Comparison of ENCODE assay signal across 8 mouse cellular contexts in genomic region chr10:22154127-22154526, GRCm38 (mm10). TPM values are rescaled to one million over a fixed set of nuclear protein-coding genes. Genes with fewer than 3 reads are reported as not detected.
DNase-seq lines count a peak whose midpoint lies in the region; ATAC-seq lines count a peak whose summit lies in the region.
"Not testable (repeated sequence)": the region's sequence is repeated elsewhere in the genome, so short reads cannot be mapped to it uniquely, and the experiment has no call there.
"Had no signal": no experiment of that assay in that cellular context is flagged by ENCODE, and none has a peak within 500 bp of the region (broad histone marks: within the 10 kb centered on the region; RNA-seq: fewer than 3 reads in every experiment).

No protein-coding gene starts in this region.

- H3K27me3 ChIP-seq in forebrain, embryonic 13.5 days, result peaks cover 88% of the 10 kb centered on the region
- H3K27me3 ChIP-seq in heart, embryonic 15.5 days, result peaks cover 78% of the 10 kb centered on the region
- H3K27me3 ChIP-seq in intestine, embryonic 14.5 days (replicated peaks; ENCODE audit: control insufficient read depth, insufficient read depth, low read length), result peaks cover 86% of the 10 kb centered on the region
- H3K27me3 ChIP-seq in limb, embryonic 13.5 days, result peaks cover 74% of the 10 kb centered on the region
- peaks cover 61% of the 10 kb centered on the region for H3K27me3 ChIP-seq in midbrain, embryonic 11.5 days (ENCODE audit: control insufficient read depth, insufficient read depth, low read length)

- ATAC-seq in forebrain, embryonic 13.5 days; heart, embryonic 15.5 days (replicated peaks; ENCODE audit: insufficient number of reproducible peaks, insufficient read depth, low FRiP score, low read depth); intestine, embryonic 14.5 days (replicated peaks; ENCODE audit: low FRiP score, low TSS enrichment, low read depth); limb, embryonic 13.5 days (ENCODE audit: low FRiP score, low read depth): not testable (repeated sequence)
- 0 out of 2 replicates have a peak, but pooled peaks have one; percentile 36 for ATAC-seq in midbrain, embryonic 11.5 days (ENCODE audit: low FRiP score)

- H3K9ac ChIP-seq in forebrain, embryonic 13.5 days, result peak overlapping the region; percentile 43; the same call in 1 of the 2 replicates
- H3K9ac ChIP-seq in heart, embryonic 15.5 days; intestine, embryonic 14.5 days (ENCODE audit: low read length); limb, embryonic 13.5 days; midbrain, embryonic 11.5 days (ENCODE audit: low read length): not testable (repeated sequence)

- under 1% methylated on average over 38 of the region's 38 CpGs for WGBS in forebrain, embryonic 13.5 days
- WGBS in heart, embryonic 15.5 days, result under 1% methylated on average over 34 of the region's 38 CpGs
- 1% methylated on average over 38 of the region's 38 CpGs for WGBS in intestine, embryonic 14.5 days
- under 1% methylated on average over 38 of the region's 38 CpGs for WGBS in limb, embryonic 13.5 days
- under 1% methylated on average over 38 of the region's 38 CpGs for WGBS in midbrain, embryonic 11.5 days

- H3K4me1 ChIP-seq in forebrain, embryonic 13.5 days, result peaks cover 29% of the 10 kb centered on the region
- H3K4me1 ChIP-seq in heart, embryonic 15.5 days (replicated peaks), result peaks cover 38% of the 10 kb centered on the region
- H3K4me1 ChIP-seq in intestine, embryonic 14.5 days (replicated peaks; ENCODE audit: control insufficient read depth, insufficient read depth, low read length), result not testable (repeated sequence)
- H3K4me1 ChIP-seq in limb, embryonic 13.5 days, result peaks cover 31% of the 10 kb centered on the region
- peaks cover 14% of the 10 kb centered on the region; the same call in 1 of the 2 replicates for H3K4me1 ChIP-seq in midbrain, embryonic 11.5 days (ENCODE audit: control insufficient read depth, insufficient read depth, low read length)

- peak; percentile 19 to 42 for DNase-seq in cerebellum, postnatal 14 days
- peak; percentile 80 for DNase-seq in intestine, embryonic 14.5 days (ENCODE audit: low spot score)
- DNase-seq in midbrain, embryonic 11.5 days (ENCODE audit: low spot score, missing footprints), result peak; percentile 93
- DNase-seq in retina, embryonic 14.5 days (ENCODE audit: low spot score), result peak; percentile 60

- peak overlapping the region; percentile 35 for H3K4me3 ChIP-seq in forebrain, embryonic 13.5 days
- peak overlapping the region; percentile 43 for H3K4me3 ChIP-seq in heart, embryonic 15.5 days
- peak overlapping the region; percentile 29 for H3K4me3 ChIP-seq in intestine, embryonic 14.5 days (ENCODE audit: low read depth, low read length)
- peak overlapping the region; percentile 38 for H3K4me3 ChIP-seq in limb, embryonic 13.5 days
- peak overlapping the region; percentile 34 for H3K4me3 ChIP-seq in midbrain, embryonic 11.5 days (ENCODE audit: low read depth, low read length)

- not testable (repeated sequence) for H3K9me3 ChIP-seq in forebrain, embryonic 13.5 days (replicated peaks); heart, embryonic 15.5 days (replicated peaks); intestine, embryonic 14.5 days (ENCODE audit: control insufficient read depth, low read length); limb, embryonic 13.5 days; midbrain, embryonic 11.5 days (ENCODE audit: control insufficient read depth, low read length)

- not testable (repeated sequence) for H3K27ac ChIP-seq in forebrain, embryonic 13.5 days; heart, embryonic 15.5 days; intestine, embryonic 14.5 days (ENCODE audit: low read depth); limb, embryonic 13.5 days; midbrain, embryonic 11.5 days (ENCODE audit: low read depth, low read length)

- peak overlapping the region; percentile 57 for H3K4me2 ChIP-seq in forebrain, embryonic 13.5 days
- H3K4me2 ChIP-seq in heart, embryonic 15.5 days, result peak overlapping the region; percentile 65
- H3K4me2 ChIP-seq in intestine, embryonic 14.5 days (ENCODE audit: low read length), result peak overlapping the region; percentile 49
- peak overlapping the region; percentile 64 for H3K4me2 ChIP-seq in limb, embryonic 13.5 days (replicated peaks)
- H3K4me2 ChIP-seq in midbrain, embryonic 11.5 days, result peak overlapping the region; percentile 55

- not testable (repeated sequence) for H3K36me3 ChIP-seq in forebrain, embryonic 13.5 days (ENCODE audit: poor library complexity, severe bottlenecking); heart, embryonic 15.5 days; intestine, embryonic 14.5 days (ENCODE audit: control insufficient read depth, insufficient read depth, low read length); limb, embryonic 13.5 days; midbrain, embryonic 11.5 days (ENCODE audit: control insufficient read depth, insufficient read depth, low read length)

RNA-seq across cellular contexts. Expression of gene Raet1e, which starts 4.2 kb away (rescaled TPM):
- 2.5 and 2.8 TPM in 2 replicates for polyA plus RNA-seq in forebrain, embryonic 13.5 days (2015; fragmentation: Nextera tagmentation; extraction: Ambion mirVana)
- polyA plus RNA-seq in heart, embryonic 15.5 days (2015; fragmentation: Nextera tagmentation; extraction: Ambion mirVana), result 2.7 and 3.1 TPM in 2 replicates
- polyA plus RNA-seq in intestine, embryonic 14.5 days (2014; fragmentation: Nextera tagmentation; extraction: Ambion mirVana), result 4.7 and 6.6 TPM in 2 replicates
- 12.0 and 13.0 TPM in 2 replicates for polyA plus RNA-seq in limb, embryonic 13.5 days (2015; fragmentation: Nextera tagmentation; extraction: Ambion mirVana)
- 18.1 and 18.4 TPM in 2 replicates for polyA plus RNA-seq in midbrain, embryonic 11.5 days (2014; fragmentation: Nextera tagmentation; extraction: Ambion mirVana)
- polyA plus RNA-seq: cerebellum, adult 2 months had no signal

RNA-seq across cellular contexts. Expression of gene H60b, which starts 4.3 kb away (rescaled TPM):
- 0.61 and 0.81 TPM in 2 replicates for polyA plus RNA-seq in forebrain, embryonic 13.5 days (2015; fragmentation: Nextera tagmentation; extraction: Ambion mirVana)
- polyA plus RNA-seq in heart, embryonic 15.5 days (2015; fragmentation: Nextera tagmentation; extraction: Ambion mirVana), result 0.34 and 0.56 TPM in 2 replicates
- 0.28 and 0.55 TPM in 2 replicates for polyA plus RNA-seq in intestine, embryonic 14.5 days (2014; fragmentation: Nextera tagmentation; extraction: Ambion mirVana)
- polyA plus RNA-seq in limb, embryonic 13.5 days (2015; fragmentation: Nextera tagmentation; extraction: Ambion mirVana), result 0.62 and 0.70 TPM in 2 replicates
- 1.00 and 1.0 TPM in 2 replicates for polyA plus RNA-seq in midbrain, embryonic 11.5 days (2014; fragmentation: Nextera tagmentation; extraction: Ambion mirVana)

RNA-seq across cellular contexts. Expression of gene E030030I06Rik, which starts 5.1 kb away (rescaled TPM):
- 8.9 and 10.3 TPM in 2 replicates for polyA plus RNA-seq in forebrain, embryonic 13.5 days (2015; fragmentation: Nextera tagmentation; extraction: Ambion mirVana)
- polyA plus RNA-seq in heart, embryonic 15.5 days (2015; fragmentation: Nextera tagmentation; extraction: Ambion mirVana), result 10.1 and 11.0 TPM in 2 replicates
- polyA plus RNA-seq in intestine, embryonic 14.5 days (2014; fragmentation: Nextera tagmentation; extraction: Ambion mirVana), result 31.6 and 32.8 TPM in 2 replicates
- 18.1 and 18.9 TPM in 2 replicates for polyA plus RNA-seq in limb, embryonic 13.5 days (2015; fragmentation: Nextera tagmentation; extraction: Ambion mirVana)
- 24.8 and 29.2 TPM in 2 replicates for polyA plus RNA-seq in midbrain, embryonic 11.5 days (2014; fragmentation: Nextera tagmentation; extraction: Ambion mirVana)

Comparison
In these comparisons a context has a peak if more than half of its experiments do, and no peak if none do; other contexts are left out.
1. DNase-seq: peak in every context shown above with its lines; median percentile 93 in midbrain, embryonic 11.5 days; 80 in intestine, embryonic 14.5 days; 60 in retina, embryonic 14.5 days; 30 in cerebellum, postnatal 14 days.